Mouse (Mus musculus) MEL (cell line): ENCODE data around the gene Wdr46.

ENCODE experiments used
- ELF1 ChIP-seq: IDR thresholded peaks from 2 replicates; pipeline ENCODE4 v1.6.1; 2014; ENCODE audit warnings: low read depth, mild to moderate bottlenecking, inconsistent platforms, low read length, improper control_type of control experiment, moderate library complexity
- GATA1 ChIP-seq: IDR thresholded peaks from 2 replicates; pipeline ENCODE4 v1.6.1; 2011; ENCODE audit warnings: low read depth, low read length, improper control_type of control experiment
- MXI1 ChIP-seq: IDR thresholded peaks from 2 replicates; pipeline ENCODE4 v1.6.1; 2011; ENCODE audit warnings: mild to moderate bottlenecking, low read depth, low read length, improper control_type of control experiment
- POLR2AphosphoS2 ChIP-seq: IDR thresholded peaks from 2 replicates; pipeline ENCODE4 v1.6.1; 2011; ENCODE audit warnings: low read length, improper control_type of control experiment
- RAD21 ChIP-seq: IDR thresholded peaks from 2 replicates; pipeline ENCODE4 v1.6.1; 2011; ENCODE audit warnings: mild to moderate bottlenecking, low read depth, low read length, improper control_type of control experiment

- TF ChIP-seq ELF1: no peak
- TF ChIP-seq MXI1: no peak
- TF ChIP-seq POLR2AphosphoS2: no peak
- no peak for TF ChIP-seq RAD21
- no peak for TF ChIP-seq GATA1
These were observed 28.5 kb downstream of the Wdr46 start for GRCm38 (mm10) chr17:33968927-33969326.
